Mouse (Mus musculus) heart, embryonic 13.5 days (tissue): ENCODE data around the gene Stt3b. TPM values are rescaled to one million over a fixed set of nuclear protein-coding genes. Genes with fewer than 3 reads are reported as not detected.

Source experiments
- ATAC-seq: fragments of 200-750 bp; cut with Nextera tagmentation; 2 replicates; pipeline ENCODE4 v1.8.0; 2017; ENCODE audit warnings: moderate TSS enrichment; ENCODE audit not compliant: insufficient number of reproducible peaks, low FRiP score, low TSS enrichment; ENCODE audit errors: extremely low read depth
- H3K27ac ChIP-seq: fragments of 300-500 bp; sonication (generic); replicated peaks from 2 replicates; pipeline ENCODE4 v1.5.1; 2015; ENCODE audit warnings: moderate library complexity, mild to moderate bottlenecking, inconsistent platforms
- H3K27me3 ChIP-seq: fragments of 300-500 bp; sonication (generic); replicated peaks from 2 replicates; pipeline ENCODE4 v1.6.1; 2015; ENCODE audit warnings: mild to moderate bottlenecking, inconsistent platforms
- H3K36me3 ChIP-seq: fragments of 300-500 bp; sonication (generic); 2 replicates; pipeline ENCODE4 v1.6.1; 2015; ENCODE audit warnings: mild to moderate bottlenecking, inconsistent platforms
- H3K4me1 ChIP-seq: fragments of 300-500 bp; sonication (generic); 2 replicates; pipeline ENCODE4 v1.6.1; 2015; ENCODE audit warnings: inconsistent platforms
- H3K4me2 ChIP-seq: fragments of 300-500 bp; sonication (generic); 2 replicates; pipeline ENCODE4 v1.6.1; 2015; ENCODE audit warnings: inconsistent platforms, mild to moderate bottlenecking, moderate library complexity
- H3K4me3 ChIP-seq: fragments of 300-500 bp; sonication (generic); 2 replicates; pipeline ENCODE4 v1.5.1; 2015; ENCODE audit warnings: moderate library complexity, mild to moderate bottlenecking, inconsistent platforms
- H3K9ac ChIP-seq: fragments of 300-500 bp; sonication (generic); 2 replicates; pipeline ENCODE4 v1.6.1; 2015; ENCODE audit warnings: inconsistent platforms, mild to moderate bottlenecking, moderate library complexity
- H3K9me3 ChIP-seq: fragments of 300-500 bp; sonication (generic); 2 replicates; pipeline ENCODE4 v1.6.1; 2016; ENCODE audit warnings: inconsistent platforms
- WGBS: fragments of 180-500 bp; shearing (Covaris S2); methylation state at CpG from one replicate; pipeline ENCODE4 v1.1.7; 2015; ENCODE audit warnings: mixed read lengths; 5-methylcytosine and 5-hydroxymethylcytosine counted together
- polyA plus RNA-seq: library from polyadenylated mRNA; unstranded; fragments of >200 nt; fragmentation: Nextera tagmentation; extraction: Ambion mirVana; gene quantifications from 2 replicates; pipeline ENCODE4 v1.2.1, GENCODE M21; 2015

Gene Stt3b
- polyA plus RNA-seq, 1 experiment from 2014 or later = 70.9 TPM

DNA sequence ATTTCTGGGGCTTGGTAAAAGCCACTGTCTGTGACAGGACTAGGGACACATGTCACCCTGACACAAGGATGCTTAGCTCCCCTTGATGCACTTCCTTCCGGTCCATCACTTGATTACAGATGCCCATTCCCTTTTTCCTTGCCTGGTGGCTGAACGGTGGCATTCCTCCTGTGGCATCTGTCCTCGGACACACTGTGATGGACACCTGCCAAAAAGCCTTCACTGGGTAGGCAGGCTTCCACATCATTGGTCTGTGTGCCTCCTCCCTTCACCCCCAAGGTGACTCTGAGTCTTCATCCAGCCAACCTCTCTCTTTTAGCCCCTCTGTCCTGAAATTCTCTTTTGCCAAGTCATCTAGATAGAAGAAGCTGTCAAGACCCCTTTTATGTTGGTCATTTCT, 78.7 kb downstream of the Stt3b start:
- no peak for ATAC-seq
- no peak overlapping the region for H3K4me2 ChIP-seq
- 72% methylated on average over 3 of the region's 3 CpGs for WGBS

DNA sequence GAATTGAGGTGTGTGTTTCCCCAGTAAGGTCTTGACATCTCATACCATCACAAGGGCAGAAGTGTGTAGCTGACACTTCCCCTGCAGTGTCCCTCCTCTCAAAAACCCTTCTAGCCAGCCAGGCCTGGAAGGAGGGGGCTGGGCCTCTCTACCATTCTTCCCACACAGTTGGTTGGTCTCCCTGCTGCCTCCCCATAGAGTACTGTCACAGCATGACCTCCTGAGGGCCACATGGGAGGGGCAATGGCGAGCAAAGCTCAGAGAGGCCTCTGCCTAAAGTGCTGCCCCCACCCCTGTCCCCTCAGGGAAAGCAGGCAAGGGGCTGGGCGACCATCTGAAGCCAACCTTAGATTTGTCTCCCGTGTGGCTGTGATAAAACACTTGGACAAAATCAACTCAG, 80.1 kb downstream of the Stt3b start:
- no peaks in the 10 kb centered on the region for H3K27me3 ChIP-seq
- no peak overlapping the region for H3K4me3 ChIP-seq
- no peak overlapping the region for H3K4me2 ChIP-seq
- no peak for ATAC-seq
- WGBS = 38% methylated on average over 3 of the region's 3 CpGs
- H3K9ac ChIP-seq = no peak overlapping the region
- H3K36me3 ChIP-seq = peaks cover 10% of the 10 kb centered on the region
- H3K27ac ChIP-seq = no peak overlapping the region
- peaks cover 8% of the 10 kb centered on the region for H3K4me1 ChIP-seq
- no peaks in the 10 kb centered on the region for H3K9me3 ChIP-seq

More for the DNA sequence above, 78.7 kb downstream of the Stt3b start:
- H3K27ac ChIP-seq = no peak overlapping the region
- no peak overlapping the region for H3K4me3 ChIP-seq
- peaks cover 10% of the 10 kb centered on the region for H3K4me1 ChIP-seq
- H3K36me3 ChIP-seq = peaks cover 9% of the 10 kb centered on the region
- no peak overlapping the region for H3K9ac ChIP-seq
- H3K9me3 ChIP-seq = no peaks in the 10 kb centered on the region
- no peaks in the 10 kb centered on the region for H3K27me3 ChIP-seq

DNA sequence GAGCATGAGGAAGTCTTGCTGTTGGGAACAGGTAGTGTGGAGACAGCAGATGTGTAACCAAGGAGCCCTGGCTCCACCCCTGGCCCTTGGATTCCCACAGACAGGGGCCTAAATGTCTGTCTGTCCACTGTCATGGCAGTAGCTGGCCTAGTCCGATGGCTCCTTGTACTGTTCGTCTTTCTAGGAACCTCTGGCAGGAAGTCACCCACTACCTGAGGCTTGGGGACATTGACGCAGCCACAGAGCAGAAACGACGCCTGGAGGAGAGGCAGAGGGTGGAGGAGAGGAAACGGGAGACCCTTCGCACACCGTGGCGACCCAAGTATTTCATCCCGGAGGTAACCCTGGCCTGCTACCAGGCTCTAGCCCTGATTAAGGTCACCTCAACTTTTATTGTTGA, 80.5 kb downstream of the Stt3b start:
- Histone ChIP-seq H3K27ac (no peak overlapping the region), H3K27me3 (no peaks in the 10 kb centered on the region), H3K4me3 (no peak overlapping the region), H3K9ac (no peak overlapping the region), H3K9me3 (no peaks in the 10 kb centered on the region), H3K36me3 (peaks cover 12% of the 10 kb centered on the region), H3K4me2 (no peak overlapping the region), H3K4me1 (peaks cover 8% of the 10 kb centered on the region)
- 69% methylated on average over 10 of the region's 10 CpGs for WGBS
- no peak for ATAC-seq

DNA sequence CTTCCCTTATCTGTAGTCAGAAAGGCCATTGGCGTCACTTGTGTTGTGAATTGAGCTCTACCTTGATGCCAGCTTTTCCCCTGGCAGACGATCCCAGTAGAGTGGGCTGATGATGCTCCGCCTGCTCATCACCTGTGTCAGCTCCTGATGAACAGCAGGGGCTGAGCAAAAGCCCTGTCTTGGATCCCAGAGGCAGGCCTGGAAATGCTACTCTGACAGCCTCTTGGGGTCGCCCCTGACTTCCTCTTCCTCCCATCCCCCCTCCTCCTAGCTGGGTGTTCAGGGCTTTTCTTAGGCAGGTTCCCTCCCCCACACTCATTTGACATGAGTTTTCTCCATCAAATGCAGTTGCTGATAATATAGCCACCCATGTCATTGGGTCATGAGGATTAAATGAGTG, 81.1 kb downstream of the Stt3b start:
- Histone ChIP-seq H3K4me2 (no peak overlapping the region), H3K36me3 (peaks cover 12% of the 10 kb centered on the region), H3K9me3 (no peaks in the 10 kb centered on the region), H3K27me3 (no peaks in the 10 kb centered on the region), H3K4me3 (no peak overlapping the region), H3K27ac (no peak overlapping the region), H3K4me1 (peaks cover 8% of the 10 kb centered on the region), H3K9ac (no peak overlapping the region)
- no peak for ATAC-seq
- WGBS = 60% methylated on average over 4 of the region's 4 CpGs

DNA sequence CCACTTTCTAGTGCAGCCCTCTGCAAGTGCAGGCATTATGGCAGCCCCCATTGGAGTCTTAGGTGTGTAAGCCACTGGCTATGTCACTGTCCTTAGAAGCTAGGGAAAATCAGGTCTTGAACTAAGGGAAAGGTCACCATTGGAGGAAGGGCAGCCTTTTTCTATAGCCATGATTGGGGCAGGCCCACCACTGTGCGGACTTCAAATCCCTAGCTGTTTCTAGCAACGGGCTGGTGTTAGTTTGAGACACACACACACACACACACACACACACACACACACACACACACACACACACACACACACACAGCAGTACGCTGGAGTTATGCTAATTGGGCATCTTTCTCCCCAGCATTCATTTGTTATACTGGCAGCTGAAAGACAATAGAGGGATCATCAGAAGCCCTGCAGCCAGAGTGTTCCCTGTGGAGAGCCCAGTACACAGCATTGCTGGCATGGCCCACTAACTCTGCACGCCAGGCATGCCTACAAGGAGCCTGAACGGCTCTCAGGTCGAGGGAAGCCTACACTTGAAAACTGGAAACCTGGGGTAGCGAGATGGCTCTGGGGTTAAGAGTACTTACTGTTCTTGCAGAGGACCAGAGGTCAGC, 85.4 kb downstream of the Stt3b start:
- Histone ChIP-seq H3K27me3 (no peaks in the 10 kb centered on the region), H3K36me3 (peaks cover 12% of the 10 kb centered on the region; the same call in 1 of the 2 replicates), H3K27ac (no peak overlapping the region), H3K4me2 (no peak overlapping the region), H3K9me3 (no peaks in the 10 kb centered on the region), H3K4me3 (no peak overlapping the region), H3K4me1 (no peaks in the 10 kb centered on the region), H3K9ac (no peak overlapping the region)
- WGBS = 70% methylated on average over 7 of the region's 7 CpGs
- ATAC-seq = no peak

DNA sequence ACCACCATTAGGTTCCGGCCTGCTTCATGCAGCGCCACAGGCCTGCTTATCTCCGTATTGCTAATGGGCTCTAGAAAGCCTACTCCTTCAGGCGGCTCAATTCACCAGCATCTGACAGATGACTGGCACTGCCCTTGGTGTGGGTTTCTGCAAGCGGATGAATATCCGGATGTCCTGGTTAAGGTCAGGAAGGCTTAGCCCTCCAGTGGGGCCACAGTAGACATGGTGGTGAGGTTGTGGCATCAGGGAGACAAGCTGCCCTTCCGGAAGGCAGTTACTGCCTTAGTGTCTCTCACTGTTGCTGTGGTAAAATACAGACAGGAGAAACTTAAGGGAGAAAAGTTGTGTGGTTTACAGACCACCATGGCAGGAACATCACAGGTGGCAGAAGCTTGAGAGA, 89.0 kb downstream of the Stt3b start:
- Histone ChIP-seq H3K9ac (no peak overlapping the region), H3K36me3 (0 out of 2 replicates have a peak, but pooled peaks cover 8% of the 10 kb centered on the region), H3K9me3 (no peaks in the 10 kb centered on the region), H3K4me1 (no peaks in the 10 kb centered on the region), H3K4me2 (no peak overlapping the region), H3K27ac (no peak overlapping the region), H3K4me3 (no peak overlapping the region), H3K27me3 (no peaks in the 10 kb centered on the region)
- ATAC-seq = no peak
- 80% methylated on average over 7 of the region's 7 CpGs for WGBS

DNA sequence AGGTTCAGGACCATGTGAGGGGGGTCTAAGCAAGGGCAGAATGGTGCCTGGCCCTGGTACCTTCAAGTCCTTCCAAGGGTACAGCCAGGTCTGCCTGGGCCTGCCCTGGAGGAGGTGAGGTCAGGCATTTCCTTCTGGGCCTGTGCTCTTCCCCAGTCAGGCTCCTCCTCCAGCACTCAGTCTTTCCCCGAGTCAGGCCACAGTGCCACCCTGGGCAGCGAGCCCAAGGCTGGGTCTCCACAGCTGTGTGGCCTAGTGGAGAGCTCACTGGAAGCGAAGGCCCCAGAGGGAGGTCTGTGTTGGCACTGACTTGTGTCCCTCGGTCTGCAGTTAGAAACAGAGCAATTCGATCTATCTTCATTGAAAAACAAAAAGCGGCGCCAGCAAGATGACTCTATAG, 89.8 kb downstream of the Stt3b start:
- 0 out of 2 replicates have a peak, but pooled peaks cover 8% of the 10 kb centered on the region for H3K36me3 ChIP-seq
- 77% methylated on average over 7 of the region's 7 CpGs for WGBS
- no peak overlapping the region for H3K4me2 ChIP-seq
- no peak overlapping the region for H3K4me3 ChIP-seq
- no peak overlapping the region for H3K27ac ChIP-seq
- H3K4me1 ChIP-seq = peaks cover 7% of the 10 kb centered on the region
- ATAC-seq = no peak
- H3K9ac ChIP-seq = no peak overlapping the region
- H3K27me3 ChIP-seq = no peaks in the 10 kb centered on the region
- no peaks in the 10 kb centered on the region for H3K9me3 ChIP-seq

DNA sequence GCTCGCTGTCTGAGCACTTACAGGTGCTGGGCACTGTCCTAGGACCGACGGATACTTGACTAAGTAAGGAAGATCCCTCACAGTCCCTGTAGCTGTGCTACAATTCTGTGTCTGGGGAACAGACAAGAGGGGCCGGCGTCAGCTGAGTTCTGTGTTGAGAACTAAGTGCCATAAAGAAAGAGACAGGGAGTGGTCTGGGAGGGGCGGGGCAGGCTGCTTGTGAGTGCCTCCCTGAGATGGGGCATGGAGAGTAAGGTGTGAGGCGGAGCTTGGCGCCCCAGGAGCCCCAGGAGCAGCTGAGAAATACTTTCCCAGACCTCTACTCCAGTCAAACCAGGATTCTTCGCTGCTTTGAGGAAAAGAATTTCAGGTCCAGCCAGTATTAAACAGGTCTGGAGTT, 92.2 kb downstream of the Stt3b start:
- 29% methylated on average over 9 of the region's 9 CpGs for WGBS

DNA sequence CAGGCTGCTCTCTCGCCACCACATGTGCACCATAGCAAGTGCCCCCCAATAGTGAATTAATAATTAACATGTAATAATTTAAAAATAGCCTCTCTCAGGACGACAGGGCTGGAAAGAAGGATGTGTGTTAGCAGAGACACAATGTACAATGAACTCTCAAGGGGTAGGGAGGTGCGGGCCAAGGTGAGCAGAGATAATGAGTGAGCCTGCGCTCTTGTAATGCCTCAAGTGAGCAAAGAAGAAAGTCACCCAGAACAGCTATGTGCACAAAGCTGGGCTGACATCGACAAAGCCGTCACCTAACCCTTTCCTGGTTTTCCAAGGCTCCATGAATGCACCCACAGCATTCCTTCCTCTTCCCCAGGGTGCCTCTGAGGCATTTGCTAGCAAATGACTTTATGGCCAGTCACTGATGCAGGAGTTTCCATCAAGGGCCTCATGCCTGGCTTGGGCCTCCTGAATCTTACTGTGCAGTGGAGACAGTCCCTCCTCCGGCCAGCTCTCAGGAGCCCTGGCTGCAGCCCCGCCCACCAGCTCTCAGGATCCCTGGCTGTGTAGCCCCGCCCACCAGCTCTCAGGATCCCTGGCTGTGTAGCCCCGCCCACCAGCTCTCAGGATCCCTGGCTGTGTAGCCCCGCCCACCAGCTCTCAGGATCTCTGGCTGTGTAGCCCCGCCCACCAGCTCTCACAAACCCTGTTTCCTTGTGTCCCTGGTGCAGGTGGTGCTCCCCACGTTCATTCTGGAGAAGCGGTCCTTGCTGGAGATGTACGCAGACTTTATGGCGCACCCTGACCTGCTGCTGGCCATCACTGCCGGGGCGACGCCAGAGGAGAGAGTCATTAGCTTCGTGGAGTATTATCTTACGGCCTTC, 94.2 kb downstream of the Stt3b start:
- ATAC-seq = no peak
- peak overlapping the region; percentile 30; the same call in 1 of the 2 replicates for H3K4me2 ChIP-seq
- 34% methylated on average over 21 of the region's 21 CpGs for WGBS

More for the DNA sequence above, 92.2 kb downstream of the Stt3b start:
- Histone ChIP-seq H3K9me3 (peaks cover 5% of the 10 kb centered on the region; the same call in 1 of the 2 replicates), H3K27ac (no peak overlapping the region), H3K4me2 (no peak overlapping the region), H3K4me1 (peaks cover 20% of the 10 kb centered on the region), H3K36me3 (no peaks in the 10 kb centered on the region), H3K27me3 (no peaks in the 10 kb centered on the region), H3K4me3 (no peak overlapping the region), H3K9ac (no peak overlapping the region)
- ATAC-seq = no peak

DNA sequence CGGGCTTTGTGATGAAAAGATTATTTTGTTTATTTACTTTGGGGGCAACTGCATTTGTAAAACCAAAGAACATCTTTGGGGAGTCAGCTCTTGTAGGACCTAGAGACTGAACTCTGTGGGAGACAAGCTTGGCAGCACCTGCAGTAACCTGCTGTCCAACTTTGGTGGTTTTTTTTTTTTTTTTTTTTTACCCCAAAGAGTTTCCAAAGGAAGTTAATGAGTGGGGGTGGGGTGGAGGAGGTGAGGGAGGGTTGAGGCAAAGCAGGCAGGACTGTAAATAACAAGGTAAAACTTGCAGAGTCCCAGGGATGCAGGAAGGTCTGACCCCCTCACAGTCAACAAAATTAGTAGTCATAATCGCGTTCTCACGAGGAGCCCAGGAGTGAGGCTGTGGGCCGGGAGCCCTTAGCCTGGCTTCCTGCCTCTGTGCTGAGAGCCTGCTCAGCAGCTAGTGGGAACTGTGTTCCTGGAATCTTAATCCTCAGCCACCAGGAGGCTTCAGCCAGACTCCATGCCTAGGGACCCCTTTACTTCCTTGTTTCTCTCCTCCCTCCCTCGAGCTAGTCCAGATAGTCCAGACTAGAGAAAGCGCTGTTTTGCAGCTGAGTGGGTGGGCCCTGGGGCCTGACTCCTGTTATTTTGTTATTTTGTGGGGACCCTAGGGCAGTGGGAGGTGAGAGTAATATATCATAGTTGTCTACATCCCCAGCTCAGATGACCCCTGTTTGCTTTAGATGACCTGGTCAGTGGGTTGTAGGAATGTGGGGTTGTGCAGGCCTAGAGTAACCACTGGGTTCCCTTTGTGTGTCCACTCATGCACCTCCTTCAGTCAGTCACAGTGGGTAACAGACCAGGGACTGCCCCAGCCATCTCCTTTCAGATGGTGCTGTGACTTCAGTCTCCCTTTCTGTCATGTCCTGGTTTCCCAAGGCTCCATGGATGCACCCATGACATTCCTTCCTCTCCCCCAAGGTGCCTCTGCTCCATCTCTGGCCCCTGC, 95.3 kb downstream of the Stt3b start:
- ATAC-seq = no peak
- Histone ChIP-seq H3K9me3 (peaks cover 5% of the 10 kb centered on the region; the same call in 1 of the 2 replicates), H3K4me3 (no peak overlapping the region), H3K9ac (no peak overlapping the region), H3K27ac (peak overlapping the region; percentile 24; the same call in 1 of the 2 replicates), H3K27me3 (no peaks in the 10 kb centered on the region), H3K4me2 (no peak overlapping the region), H3K36me3 (no peaks in the 10 kb centered on the region), H3K4me1 (peaks cover 20% of the 10 kb centered on the region)
- WGBS = 23% methylated on average over 7 of the region's 7 CpGs

More for the DNA sequence above, 94.2 kb downstream of the Stt3b start:
- Histone ChIP-seq H3K36me3 (no peaks in the 10 kb centered on the region), H3K4me3 (no peak overlapping the region), H3K27ac (no peak overlapping the region), H3K27me3 (no peaks in the 10 kb centered on the region), H3K4me1 (peaks cover 20% of the 10 kb centered on the region), H3K9me3 (peaks cover 5% of the 10 kb centered on the region; the same call in 1 of the 2 replicates), H3K9ac (no peak overlapping the region)
